Mouse (Mus musculus) midbrain, postnatal 0 days (tissue): ENCODE data around the gene Senp3. TPM values are rescaled to one million over a fixed set of nuclear protein-coding genes. Genes with fewer than 3 reads are reported as not detected.
"Not testable (repeated sequence)": the region's sequence is repeated elsewhere in the genome, so short reads cannot be mapped to it uniquely, and the experiment has no call there.

Source experiments
- ATAC-seq: fragments of 200-750 bp; cut with Nextera tagmentation; 2 replicates; pipeline ENCODE4 v1.8.0; 2017; ENCODE audit warnings: moderate number of reproducible peaks, mild to moderate bottlenecking, moderate TSS enrichment, moderate library complexity; ENCODE audit not compliant: low FRiP score
- DNase-seq: peaks from one replicate; pipeline ENCODE4 v3.0.0-alpha.2; 2015; ENCODE audit warnings: low spot score
- H3K27ac ChIP-seq: fragments of 300-500 bp; sonication (generic); 2 replicates; pipeline ENCODE4 v1.5.1; 2014; ENCODE audit warnings: low read depth, mild to moderate bottlenecking, low read length, mixed read lengths
- H3K27me3 ChIP-seq: fragments of 300-500 bp; sonication (generic); 2 replicates; pipeline ENCODE4 v1.6.1; 2014; ENCODE audit warnings: low read length, control low read depth, mixed read lengths; ENCODE audit not compliant: insufficient read depth
- H3K36me3 ChIP-seq: fragments of 300-500 bp; sonication (generic); 2 replicates; pipeline ENCODE4 v1.6.1; 2014; ENCODE audit warnings: low read length, control low read depth, mixed read lengths; ENCODE audit not compliant: insufficient read depth
- H3K4me1 ChIP-seq: fragments of 300-500 bp; sonication (generic); 2 replicates; pipeline ENCODE4 v1.6.1; 2014; ENCODE audit warnings: mild to moderate bottlenecking, control low read depth, antibody characterized with exemption, low read length, mixed read lengths; ENCODE audit not compliant: insufficient read depth
- H3K4me2 ChIP-seq: fragments of 300-500 bp; sonication (generic); 2 replicates; pipeline ENCODE4 v1.6.1; 2014; ENCODE audit warnings: low read depth, mild to moderate bottlenecking, low read length, mixed read lengths; ENCODE audit not compliant: poor library complexity, severe bottlenecking
- H3K4me3 ChIP-seq: fragments of 300-500 bp; sonication (generic); 2 replicates; pipeline ENCODE4 v1.5.1; 2014; ENCODE audit warnings: low read depth, mild to moderate bottlenecking, low read length, moderate library complexity
- H3K9ac ChIP-seq: fragments of 300-500 bp; sonication (generic); replicated peaks from 2 replicates; pipeline ENCODE4 v1.6.1; 2014; ENCODE audit warnings: mild to moderate bottlenecking, low read length, moderate library complexity, mixed read lengths; ENCODE audit not compliant: poor library complexity, severe bottlenecking
- H3K9me3 ChIP-seq: fragments of 300-500 bp; sonication (generic); 2 replicates; pipeline ENCODE4 v1.6.1; 2016; ENCODE audit warnings: low read length, control low read depth
- CTCF ChIP-seq: IDR thresholded peaks from 2 replicates; pipeline ENCODE4 v1.5.1; 2016; ENCODE audit warnings: antibody characterized with exemption, mild to moderate bottlenecking
- WGBS: fragments of 180-500 bp; shearing (Covaris S2); extraction: QIAGEN DNeasy Blood & Tissue Kit; methylation state at CpG from one replicate; pipeline ENCODE4 v1.1.7; 2014; 5-methylcytosine and 5-hydroxymethylcytosine counted together
- polyA plus RNA-seq: library from polyadenylated mRNA; unstranded; fragments of >200 nt; fragmentation: Nextera tagmentation; extraction: Ambion mirVana; gene quantifications from 2 replicates; pipeline ENCODE4 v1.2.1, GENCODE M21; 2015
- total RNA-seq: library from RNA; depleted of rRNA; stranded (reverse); fragments of >200 nt; gene quantifications from 2 replicates; pipeline ENCODE4 v1.2.3, GENCODE M21; 2014

Senp3 gene
- total and polyA plus RNA-seq, 2 experiments from 2014 or later = 70.3 to 89.2 TPM

DNA sequence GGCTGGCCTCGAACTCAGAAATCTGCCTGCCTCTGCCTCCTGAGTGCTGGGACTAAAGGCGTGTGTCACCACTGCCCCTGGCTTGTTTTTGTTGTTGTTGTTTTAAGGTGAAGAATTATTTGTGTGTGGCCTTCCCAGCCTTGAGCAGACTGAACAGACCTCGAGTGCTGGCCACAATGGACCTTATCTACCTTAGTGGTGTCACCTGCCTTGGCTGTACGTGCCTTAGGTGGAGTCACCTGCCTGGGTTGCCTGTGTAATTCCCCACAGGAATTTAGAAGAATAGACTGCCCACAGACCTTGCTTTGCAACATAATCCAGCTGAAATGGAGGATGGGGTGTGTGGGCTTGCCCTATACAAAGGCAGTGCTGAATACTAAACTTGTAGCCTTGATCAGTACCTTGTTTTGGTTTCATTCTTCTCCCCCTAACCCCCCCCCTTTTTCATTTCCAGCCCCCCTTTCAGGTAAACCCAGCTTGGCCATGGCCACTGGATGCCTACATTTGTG is 26.0 kb upstream of the Senp3 start:
- H3K9ac ChIP-seq = no peak overlapping the region
- WGBS = 83% methylated on average over 4 of the region's 4 CpGs
- no peak for TF ChIP-seq CTCF
- H3K4me1 ChIP-seq = 0 out of 2 replicates have a peak, but pooled peaks cover 2% of the 10 kb centered on the region
- H3K4me2 ChIP-seq = no peak overlapping the region
- DNase-seq = no peak
- no peaks in the 10 kb centered on the region for H3K36me3 ChIP-seq
- ATAC-seq = no peak
- no peak overlapping the region for H3K4me3 ChIP-seq
- H3K27me3 ChIP-seq = no peaks in the 10 kb centered on the region
- H3K9me3 ChIP-seq = no peaks in the 10 kb centered on the region
- H3K27ac ChIP-seq = no peak overlapping the region

DNA sequence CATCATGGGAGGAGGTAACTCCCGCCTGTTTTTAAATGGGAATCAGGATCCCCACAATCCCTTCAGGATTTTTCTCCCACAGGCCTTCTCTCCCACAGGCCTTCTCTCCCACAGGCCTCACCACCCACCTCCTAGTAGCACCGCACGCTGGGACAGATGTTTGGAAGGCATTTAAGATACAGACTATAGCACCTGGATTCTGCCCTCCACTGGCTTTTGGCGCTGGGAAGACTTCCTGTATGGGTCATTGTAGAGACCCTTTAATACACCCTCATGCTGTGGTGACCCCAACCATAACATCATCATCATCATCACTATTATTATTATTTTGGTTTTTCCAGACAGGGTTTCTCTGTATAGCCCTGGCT is 25.6 kb upstream of the Senp3 start:
- no peak for TF ChIP-seq CTCF
- H3K27ac ChIP-seq = no peak overlapping the region

DNA sequence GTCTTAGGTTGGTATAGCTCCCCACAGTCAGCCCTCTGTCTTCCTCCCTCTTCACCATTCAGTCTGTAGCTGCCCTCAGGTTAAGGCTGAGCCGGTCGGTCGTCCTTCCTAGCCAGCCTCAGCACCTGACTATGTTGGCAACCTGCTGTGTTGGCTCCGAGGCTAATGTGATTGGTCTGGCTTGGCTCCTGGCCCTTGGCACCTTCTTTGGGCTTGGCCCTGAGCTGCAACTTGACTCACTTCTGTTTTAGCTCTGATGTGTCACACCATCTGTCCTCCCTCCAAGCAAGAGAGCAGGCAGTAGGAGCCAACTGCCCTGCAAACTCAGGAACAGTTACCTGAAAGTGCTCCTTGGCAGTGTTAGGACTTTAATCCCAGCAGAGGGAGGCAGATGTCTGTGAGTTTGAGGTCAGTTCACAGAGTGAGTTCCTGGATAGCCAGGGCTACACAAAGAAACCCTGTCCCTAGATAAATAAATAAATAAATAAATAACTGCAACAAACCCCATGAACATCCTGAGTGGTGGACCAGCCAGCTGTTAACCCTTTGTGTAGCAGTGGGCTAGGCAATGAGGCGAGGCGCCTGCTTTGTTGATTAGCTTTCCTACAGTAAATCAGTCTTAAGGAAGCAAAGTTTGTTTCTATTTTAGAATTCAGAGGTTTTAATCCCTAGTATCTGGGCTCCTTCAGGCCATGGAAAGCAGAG is 25.0 kb upstream of the Senp3 start:
- Histone ChIP-seq H3K4me2 (no peak overlapping the region), H3K4me1 (0 out of 2 replicates have a peak, but pooled peaks cover 2% of the 10 kb centered on the region), H3K4me3 (no peak overlapping the region), H3K27ac (no peak overlapping the region), H3K36me3 (no peaks in the 10 kb centered on the region), H3K9me3 (no peaks in the 10 kb centered on the region), H3K9ac (no peak overlapping the region), H3K27me3 (no peaks in the 10 kb centered on the region)
- WGBS = 50% methylated on average over 6 of the region's 6 CpGs
- TF ChIP-seq CTCF = no peak
- DNase-seq (peak; percentile 77), ATAC-seq (no peak)

More for the DNA sequence above, 25.6 kb upstream of the Senp3 start:
- no peaks in the 10 kb centered on the region for H3K36me3 ChIP-seq
- no peaks in the 10 kb centered on the region for H3K9me3 ChIP-seq
- no peak overlapping the region for H3K4me3 ChIP-seq
- 95% methylated on average over 4 of the region's 4 CpGs for WGBS
- ATAC-seq (no peak), DNase-seq (no peak)
- H3K9ac ChIP-seq = no peak overlapping the region
- no peak overlapping the region for H3K4me2 ChIP-seq
- H3K4me1 ChIP-seq = 0 out of 2 replicates have a peak, but pooled peaks cover 2% of the 10 kb centered on the region
- H3K27me3 ChIP-seq = no peaks in the 10 kb centered on the region

DNA sequence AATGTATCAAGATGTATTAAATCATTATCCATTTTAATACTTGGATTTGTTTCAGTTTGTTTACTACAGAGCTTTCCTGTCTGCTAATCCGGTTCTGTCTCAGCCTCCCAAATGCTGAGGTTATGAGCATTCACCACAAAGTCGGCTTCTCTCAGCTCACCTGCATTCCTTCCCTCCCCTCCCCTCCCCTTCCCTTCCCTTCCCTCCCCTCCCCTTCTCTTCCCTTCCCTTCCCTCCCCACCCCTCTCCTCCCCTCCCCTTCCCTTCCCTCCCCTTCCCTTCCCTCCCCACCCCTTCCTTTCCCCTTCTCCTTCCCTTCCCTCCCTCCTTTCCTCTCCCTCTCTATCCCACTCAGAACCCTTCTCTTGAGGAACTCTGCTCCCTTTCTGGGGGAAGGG is 22.7 kb upstream of the Senp3 start:
- TF ChIP-seq CTCF = no peak
- Histone ChIP-seq H3K4me1 (no peaks in the 10 kb centered on the region), H3K27me3 (no peaks in the 10 kb centered on the region), H3K27ac (no peak overlapping the region), H3K9ac (no peak overlapping the region), H3K9me3 (no peaks in the 10 kb centered on the region), H3K4me2 (no peak overlapping the region), H3K4me3 (no peak overlapping the region), H3K36me3 (no peaks in the 10 kb centered on the region)
- DNase-seq = no peak
- 46% methylated on average over 2 of the region's 2 CpGs for WGBS
- ATAC-seq = no peak

DNA sequence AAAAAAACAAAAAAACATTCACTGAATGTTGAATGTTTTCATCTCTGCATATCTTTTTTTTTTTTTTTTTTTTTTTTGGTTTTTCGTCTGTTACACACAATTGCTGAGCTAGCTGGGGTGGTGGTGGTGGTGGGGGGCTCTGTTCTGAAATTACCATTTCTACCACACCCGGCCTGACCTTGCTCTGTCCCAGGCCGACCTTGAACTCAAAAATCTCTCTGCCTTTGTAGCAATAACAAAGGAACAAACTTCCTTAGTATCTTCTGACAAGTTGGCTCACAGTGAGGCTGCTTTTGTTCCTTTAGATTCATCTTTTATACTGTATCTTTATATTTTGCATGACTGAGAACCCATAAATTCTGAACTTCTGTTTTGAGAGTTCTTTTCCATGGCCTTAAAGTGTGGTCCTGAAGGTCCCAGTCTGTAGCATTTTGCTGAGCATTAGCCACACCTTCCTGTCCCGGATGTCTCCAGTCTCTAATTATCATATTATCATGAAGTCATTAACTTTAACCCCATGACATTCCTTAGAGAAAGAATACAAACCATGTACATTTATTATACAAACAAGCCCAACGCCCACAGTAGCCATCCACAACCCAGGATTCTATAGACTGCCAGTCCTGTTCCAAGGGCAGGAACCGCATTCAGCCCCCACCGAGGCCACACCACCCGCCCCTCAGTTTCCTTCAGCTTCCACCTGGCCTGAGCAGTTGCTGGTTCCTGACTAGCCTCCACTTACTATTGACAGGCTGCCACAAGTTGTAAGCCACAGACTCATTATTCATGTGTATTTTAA is 22.1 kb upstream of the Senp3 start:
- no peak overlapping the region for H3K9ac ChIP-seq
- H3K36me3 ChIP-seq = no peaks in the 10 kb centered on the region
- 72% methylated on average over 8 of the region's 8 CpGs for WGBS
- DNase-seq (no peak), ATAC-seq (no peak)
- no peaks in the 10 kb centered on the region for H3K9me3 ChIP-seq
- no peaks in the 10 kb centered on the region for H3K27me3 ChIP-seq
- no peak overlapping the region for H3K4me3 ChIP-seq
- no peak for TF ChIP-seq CTCF
- H3K4me1 ChIP-seq = no peaks in the 10 kb centered on the region
- no peak overlapping the region for H3K4me2 ChIP-seq
- no peak overlapping the region for H3K27ac ChIP-seq

DNA sequence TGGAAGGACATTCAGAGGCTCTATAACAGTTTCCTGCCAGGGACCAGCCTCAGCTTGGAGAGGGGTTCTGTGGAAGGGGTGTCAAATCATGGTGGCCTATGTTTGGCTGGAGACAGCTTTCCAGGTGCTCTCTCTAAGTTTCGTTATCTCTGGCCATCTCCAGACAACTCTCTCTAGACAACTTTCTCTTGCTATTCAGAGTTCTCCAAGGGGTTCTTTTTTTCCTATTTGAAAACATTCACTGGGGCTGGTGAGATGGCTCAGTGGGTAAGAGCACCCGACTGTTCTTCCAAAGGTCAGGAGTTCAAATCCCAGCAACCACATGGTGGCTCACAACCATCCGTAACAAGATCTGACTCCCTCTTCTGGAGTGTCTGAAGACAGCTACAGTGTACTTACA is 21.5 kb upstream of the Senp3 start:
- not testable (repeated sequence) for DNase-seq, H3K36me3 ChIP-seq, H3K4me3 ChIP-seq, H3K9me3 ChIP-seq, H3K27me3 ChIP-seq, H3K9ac ChIP-seq, ATAC-seq, H3K4me2 ChIP-seq, H3K4me1 ChIP-seq, H3K27ac ChIP-seq
- 71% methylated on average over 2 of the region's 3 CpGs for WGBS

DNA sequence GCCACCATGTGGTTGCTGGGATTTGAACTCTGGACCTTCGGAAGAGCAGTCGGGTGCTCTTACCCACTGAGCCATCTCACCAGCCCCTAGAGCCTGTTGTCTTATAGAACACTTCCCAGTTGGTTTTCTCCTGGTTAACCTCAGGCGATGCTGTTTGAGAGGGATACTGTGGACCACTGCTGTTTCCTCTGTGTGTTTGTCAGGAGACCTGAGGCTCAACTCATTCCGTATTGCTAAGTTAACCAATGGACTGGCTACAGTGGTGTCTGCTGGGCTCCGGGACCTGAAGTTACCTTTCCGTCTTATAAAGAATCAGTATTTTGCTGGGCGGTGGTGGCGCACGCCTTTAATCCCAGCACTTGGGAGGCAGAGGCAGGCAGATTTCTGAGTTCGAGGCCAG is 21.0 kb upstream of the Senp3 start:
- not testable (repeated sequence) for H3K4me2 ChIP-seq, H3K9me3 ChIP-seq, H3K36me3 ChIP-seq, H3K4me1 ChIP-seq, H3K27ac ChIP-seq, H3K27me3 ChIP-seq, ATAC-seq, H3K9ac ChIP-seq, H3K4me3 ChIP-seq, DNase-seq
- WGBS = 93% methylated on average over 10 of the region's 10 CpGs
